Mouse (Mus musculus): ENCODE data around the gene Homer1. TPM values are rescaled to one million over a fixed set of nuclear protein-coding genes. Genes with fewer than 3 reads are reported as not detected.

The Homer1 gene
- total RNA-seq (2018; cell fraction: chromatin; rRNA removed) = 100 to 1,000 TPM in 1 of 26 experiments, 10 to 100 TPM in 25; 25.0 to 131 (median 43.3) TPM
- 10 to 100 TPM; 12.1 to 34.1 (median 18.3) TPM for total RNA-seq (2018; cell fraction: cytosol; rRNA removed)
- 100 to 1,000 TPM in 2 of 26 experiments, 10 to 100 TPM in 24; 28.3 to 136 (median 54.1) TPM for total RNA-seq (2018; cell fraction: nucleus; rRNA removed)
- 11.4 to 12.6 TPM (median 11.4 TPM) in 3 replicates for polyA plus RNA-seq (2018)

DNA sequence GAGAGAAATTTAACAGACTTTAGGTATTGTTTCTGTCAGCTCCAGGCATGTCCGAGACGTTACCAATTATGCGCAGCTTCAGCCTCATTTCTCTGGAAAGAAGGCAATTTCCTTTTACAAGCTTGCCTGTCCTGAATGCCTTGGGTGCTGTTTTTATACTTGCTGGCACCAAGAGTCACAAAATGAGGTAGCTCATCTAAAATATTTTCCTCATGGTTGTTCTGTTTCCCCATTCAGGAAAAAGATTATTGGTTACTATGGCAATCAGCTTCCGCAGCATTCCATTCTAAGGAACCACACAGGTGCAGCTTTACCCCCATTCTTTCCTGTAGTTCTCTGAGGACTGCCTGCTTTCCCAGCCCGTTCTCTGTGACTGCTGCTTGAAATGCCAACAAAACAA, at the start of gene Homer1:
Homer1 (plus strand) TSS at position 320 of the 400 bp plus-strand sequence.
- H3K27ac ChIP-seq = peak within 1 kb of the TSS; percentile 72
- WGBS (ENCODE audit: missing documents) = 97% methylated on average over 5 of the region's 5 CpGs
- peaks cover 4% of the 10 kb centered on the region; the same call in 1 of the 2 replicates for H3K79me2 ChIP-seq (ENCODE audit: inconsistent target)
- peak within 1 kb of the TSS; percentile 22; the same call in 1 of the 2 replicates for H3K4me3 ChIP-seq (ENCODE audit: inconsistent target)
- no peaks in the 10 kb centered on the region for H3K36me3 ChIP-seq (ENCODE audit: inconsistent target)

DNA sequence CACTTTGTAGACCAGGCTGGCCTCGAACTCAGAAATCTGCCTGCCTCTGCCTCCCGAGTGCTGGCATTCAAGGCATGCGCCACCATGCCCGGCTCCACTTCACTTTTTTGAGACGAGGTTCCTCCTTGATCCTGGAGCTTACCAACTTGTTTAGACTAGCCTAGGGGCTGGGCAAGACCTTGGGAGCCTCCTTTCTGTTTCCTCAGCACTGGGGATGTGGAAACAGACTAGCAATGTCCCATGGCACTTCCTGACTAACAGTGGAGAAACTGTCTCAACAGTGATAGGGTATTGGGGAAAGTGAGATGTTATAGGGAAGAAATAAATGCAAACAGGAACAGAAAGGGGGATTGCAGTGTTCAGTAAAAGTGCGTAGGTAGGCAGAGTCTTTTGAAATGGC, 47.7 kb upstream of the Homer1 start:
- Histone ChIP-seq H3K27ac (no peak overlapping the region), H3K36me3 (ENCODE audit: inconsistent target) (no peaks in the 10 kb centered on the region), H3K4me3 (ENCODE audit: inconsistent target) (no peak overlapping the region), H3K79me2 (ENCODE audit: inconsistent target) (no peaks in the 10 kb centered on the region)
- 49% methylated on average over 6 of the region's 6 CpGs for WGBS (ENCODE audit: missing documents)

DNA sequence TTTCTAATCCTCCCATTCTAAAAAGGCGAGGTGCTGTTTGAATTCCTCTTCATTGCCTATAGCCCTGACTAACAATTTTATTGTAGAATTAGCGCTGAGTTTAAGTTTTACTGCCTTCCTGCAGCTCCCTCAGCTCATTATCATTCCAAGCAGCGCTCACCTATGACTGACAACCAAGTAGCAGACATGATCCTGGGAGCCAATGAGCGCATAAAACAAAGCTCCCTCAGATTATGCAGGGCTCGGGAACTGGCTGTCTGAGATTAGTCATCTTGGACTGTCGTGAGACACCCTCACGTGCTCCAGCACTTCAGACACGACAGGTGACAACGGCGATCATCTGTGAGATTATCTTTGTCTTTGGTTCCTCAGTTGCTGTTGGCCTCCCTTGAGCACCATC, 47.3 kb upstream of the Homer1 start:
- H3K4me3 ChIP-seq (ENCODE audit: inconsistent target) = no peak overlapping the region
- WGBS (ENCODE audit: missing documents) = 92% methylated on average over 10 of the region's 10 CpGs
- H3K36me3 ChIP-seq (ENCODE audit: inconsistent target) = no peaks in the 10 kb centered on the region
- H3K79me2 ChIP-seq (ENCODE audit: inconsistent target) = no peaks in the 10 kb centered on the region
- H3K27ac ChIP-seq = no peak overlapping the region

DNA sequence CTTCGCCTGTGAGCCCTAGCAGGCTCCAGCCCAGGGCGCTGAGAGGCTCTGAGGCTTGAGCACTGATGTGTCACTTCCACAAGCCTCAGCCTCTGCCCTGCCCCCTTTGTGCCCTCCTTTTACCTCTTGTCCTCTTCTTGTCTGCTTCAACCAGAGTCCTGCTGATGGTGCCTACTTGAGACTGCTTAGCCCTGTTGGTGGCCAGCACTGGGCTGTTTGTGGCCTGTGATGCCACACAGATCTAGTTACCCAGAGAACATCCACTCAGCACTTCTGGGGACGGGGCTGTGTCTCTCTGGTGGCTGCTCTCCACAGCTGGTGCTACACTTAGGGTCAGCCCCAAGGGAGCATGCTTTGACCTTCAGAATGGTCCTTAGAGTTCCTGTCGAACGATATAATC, 46.5 kb upstream of the Homer1 start:
- H3K36me3 ChIP-seq (ENCODE audit: inconsistent target) = no peaks in the 10 kb centered on the region
- no peaks in the 10 kb centered on the region for H3K79me2 ChIP-seq (ENCODE audit: inconsistent target)
- H3K27ac ChIP-seq = no peak overlapping the region
- H3K4me3 ChIP-seq (ENCODE audit: inconsistent target) = no peak overlapping the region
- WGBS (ENCODE audit: missing documents) = 88% methylated on average over 5 of the region's 5 CpGs

DNA sequence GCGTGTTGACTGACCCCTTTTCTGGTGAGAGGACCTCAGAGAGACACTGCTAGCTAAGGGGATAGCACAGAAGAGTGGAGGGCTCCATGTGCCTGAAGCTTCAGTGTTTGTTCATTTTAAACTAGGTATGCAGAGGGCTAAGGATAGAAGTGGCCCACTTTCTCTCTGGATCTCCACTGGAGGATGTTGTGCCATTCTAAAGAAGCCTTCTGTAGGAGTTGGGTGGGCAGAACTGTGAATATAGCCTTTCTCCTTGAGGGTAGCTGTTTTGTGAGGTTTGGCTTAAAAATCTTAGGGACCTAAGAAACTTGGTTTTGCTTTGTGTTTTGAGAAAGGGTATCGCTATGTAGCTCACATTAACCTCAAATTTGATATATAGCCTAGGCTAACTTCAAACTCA, 32.3 kb upstream of the Homer1 start:
- no peak overlapping the region for H3K4me3 ChIP-seq (ENCODE audit: inconsistent target)
- no peak overlapping the region for H3K27ac ChIP-seq
- WGBS (ENCODE audit: missing documents) = 96% methylated on average over 2 of the region's 2 CpGs
- H3K79me2 ChIP-seq (ENCODE audit: inconsistent target) = no peaks in the 10 kb centered on the region
- H3K36me3 ChIP-seq (ENCODE audit: inconsistent target) = no peaks in the 10 kb centered on the region

DNA sequence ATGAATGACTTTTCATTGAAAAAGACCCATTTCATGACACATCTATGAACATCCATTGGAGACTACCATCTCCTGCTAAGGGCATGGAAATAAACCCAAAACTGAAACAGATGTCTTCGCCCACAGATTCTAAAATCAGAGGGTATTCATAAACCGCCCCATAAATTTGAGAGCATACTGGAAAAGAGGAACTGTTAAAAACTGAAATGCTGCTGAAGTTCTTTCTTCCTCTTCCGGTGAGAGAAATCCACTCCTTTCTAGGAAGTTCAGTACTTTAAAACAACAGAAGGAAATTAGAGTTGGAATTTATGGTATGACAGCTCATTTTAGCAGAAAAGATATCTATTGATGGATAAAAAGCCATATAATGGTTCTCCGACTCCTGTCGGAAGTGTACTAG, 1.1 kb downstream of the Homer1 start:
- Histone ChIP-seq H3K79me2 (ENCODE audit: inconsistent target) (peaks cover 6% of the 10 kb centered on the region; the same call in 1 of the 2 replicates), H3K4me3 (ENCODE audit: inconsistent target) (peak overlapping the region; percentile 22), H3K27ac (peak overlapping the region; percentile 72), H3K36me3 (ENCODE audit: inconsistent target) (no peaks in the 10 kb centered on the region)
- 6% methylated on average over 5 of the region's 5 CpGs for WGBS (ENCODE audit: missing documents)

DNA sequence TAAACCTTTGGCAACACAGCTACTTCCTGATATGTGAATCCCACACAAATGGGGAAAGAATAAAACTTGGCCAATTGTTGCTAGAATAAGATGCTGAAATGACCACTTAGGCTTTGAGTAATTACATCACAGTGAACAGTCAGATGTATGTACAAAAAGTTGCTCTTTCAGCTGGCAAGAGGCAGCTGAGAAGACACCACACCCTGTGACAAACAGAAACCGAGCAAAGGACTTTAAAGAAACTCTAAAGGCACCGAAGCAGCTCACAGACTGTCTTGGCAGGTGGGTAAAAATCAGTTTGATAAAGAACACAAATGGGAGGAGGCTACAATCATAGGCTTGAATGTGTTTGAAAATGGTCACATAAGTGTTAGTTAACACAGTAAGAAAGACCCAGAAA, 1.6 kb downstream of the Homer1 start:
- WGBS (ENCODE audit: missing documents) = 21% methylated on average over 2 of the region's 2 CpGs
- Histone ChIP-seq H3K79me2 (ENCODE audit: inconsistent target) (peaks cover 11% of the 10 kb centered on the region; the same call in 1 of the 2 replicates), H3K27ac (peak overlapping the region; percentile 72), H3K4me3 (ENCODE audit: inconsistent target) (peak overlapping the region; percentile 22), H3K36me3 (ENCODE audit: inconsistent target) (no peaks in the 10 kb centered on the region)

DNA sequence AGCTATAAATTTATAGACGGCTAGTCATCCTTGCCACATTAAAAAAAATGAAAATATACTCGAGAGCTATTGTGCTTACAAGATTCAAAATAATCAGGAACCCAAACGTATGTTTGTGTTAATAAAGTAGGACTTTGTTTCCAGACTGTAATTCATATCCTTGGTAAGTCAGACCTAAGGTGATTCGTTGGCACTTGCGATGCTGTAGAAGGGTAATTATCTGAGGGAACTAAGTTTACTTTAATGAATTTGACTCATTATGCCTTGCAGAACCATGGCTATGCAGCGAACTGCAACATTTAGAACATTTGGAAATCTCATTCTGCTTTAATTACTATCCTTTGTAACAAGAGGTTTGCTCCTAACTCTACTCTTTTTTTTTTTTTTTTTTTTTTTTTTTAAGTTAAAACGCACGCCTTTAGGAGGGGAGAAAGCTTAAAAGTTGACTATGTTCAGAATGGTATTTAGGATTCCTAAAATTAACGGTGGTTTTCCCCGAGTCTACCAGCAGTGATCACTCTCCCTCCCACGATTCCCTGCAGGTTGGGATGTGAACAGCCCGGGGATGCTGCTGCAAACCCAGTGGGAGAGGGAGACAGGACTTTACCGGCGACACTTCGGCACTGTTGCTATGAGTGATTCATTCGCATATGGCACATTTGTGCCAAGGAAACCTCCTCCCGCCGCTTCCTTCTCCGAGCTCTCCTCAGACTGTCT, 3.6 kb downstream of the Homer1 start:
- no peaks in the 10 kb centered on the region for H3K36me3 ChIP-seq (ENCODE audit: inconsistent target)
- peaks cover 24% of the 10 kb centered on the region; the same call in 1 of the 2 replicates for H3K79me2 ChIP-seq (ENCODE audit: inconsistent target)
- H3K27ac ChIP-seq = peak overlapping the region; percentile 69
- peak overlapping the region; percentile 74 for H3K4me3 ChIP-seq (ENCODE audit: inconsistent target)
- 21% methylated on average over 19 of the region's 19 CpGs for WGBS (ENCODE audit: missing documents)

DNA sequence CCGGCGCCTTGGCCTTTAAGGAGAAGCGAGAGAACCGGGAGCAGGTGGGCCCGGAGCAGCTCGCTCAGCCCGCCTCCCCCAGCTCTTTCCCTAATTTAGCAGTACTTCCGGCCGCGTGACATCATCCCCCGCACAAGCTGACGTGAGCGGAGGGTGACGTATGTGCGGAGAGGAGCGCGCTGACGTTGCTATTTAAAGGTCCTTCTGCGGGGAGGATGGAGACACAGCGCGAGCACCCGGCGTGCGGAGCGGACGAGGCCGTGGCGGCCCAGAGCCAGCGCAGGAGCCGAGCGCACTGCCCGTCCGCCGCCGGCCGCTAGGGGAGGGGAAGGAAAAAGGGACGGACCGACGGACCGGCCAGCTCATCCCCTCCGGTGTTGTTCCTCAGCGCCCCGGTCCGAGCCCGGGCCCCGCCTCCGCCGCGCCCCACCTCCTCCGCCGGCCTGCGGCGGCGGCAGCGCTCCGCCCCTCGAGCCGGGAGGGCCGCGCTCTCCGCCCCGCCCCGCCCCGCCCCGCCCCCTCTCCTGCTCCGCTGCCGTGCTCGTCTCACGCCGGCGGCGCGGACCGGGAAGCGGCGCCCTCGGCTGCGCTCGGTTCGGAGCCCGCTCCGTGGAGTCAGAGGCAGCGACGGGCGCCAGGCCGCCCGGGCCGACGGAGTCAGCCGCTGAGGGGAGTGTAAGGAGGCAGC, 4.3 kb downstream of the Homer1 start:
- Histone ChIP-seq H3K36me3 (ENCODE audit: inconsistent target) (no peaks in the 10 kb centered on the region), H3K27ac (peak overlapping the region; percentile 69)
- WGBS (ENCODE audit: missing documents) = 1% methylated on average over 53 of the region's 90 CpGs

DNA sequence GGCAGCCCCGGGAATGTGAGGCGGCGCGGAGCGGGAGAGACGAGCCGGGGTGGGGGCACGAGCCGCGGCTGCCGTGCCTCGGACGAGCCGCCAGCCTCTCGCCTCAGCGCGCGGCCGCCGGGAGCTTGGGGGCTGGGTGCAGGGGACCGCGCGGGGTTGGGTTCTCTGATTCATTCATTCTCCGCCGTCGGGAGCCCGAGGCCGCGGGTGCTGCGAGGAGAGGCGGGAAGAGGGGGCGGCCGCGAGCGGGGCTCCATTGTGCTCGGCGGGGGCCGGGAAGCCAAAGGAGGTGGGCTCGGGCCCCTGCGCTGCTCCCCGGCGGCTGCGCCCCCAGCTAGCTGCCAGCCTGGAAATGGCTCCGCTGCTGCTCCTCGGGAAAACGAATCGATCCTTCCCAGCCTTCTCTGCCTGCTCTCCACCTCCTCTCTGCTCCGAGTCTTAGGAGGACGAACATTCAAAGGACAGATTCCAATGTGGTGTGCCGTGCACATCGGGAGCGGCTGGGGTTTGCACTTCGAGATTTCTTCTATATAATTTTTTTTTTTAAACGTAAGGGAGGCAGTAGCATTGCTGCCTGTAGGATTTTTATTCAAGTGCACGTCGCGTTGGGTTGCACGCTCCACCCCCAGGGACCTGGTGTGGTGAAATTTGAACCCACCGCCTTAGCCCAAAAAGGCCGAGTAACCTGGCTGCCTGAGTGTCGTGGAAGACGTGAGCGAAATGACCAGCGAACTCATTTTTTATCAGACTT, 5.0 kb downstream of the Homer1 start:
- Histone ChIP-seq H3K27ac (no peak overlapping the region), H3K4me3 (ENCODE audit: inconsistent target) (peak overlapping the region; percentile 62), H3K36me3 (ENCODE audit: inconsistent target) (no peaks in the 10 kb centered on the region), H3K79me2 (ENCODE audit: inconsistent target) (peaks cover 24% of the 10 kb centered on the region; the same call in 1 of the 2 replicates)
- WGBS (ENCODE audit: missing documents) = 1% methylated on average over 55 of the region's 64 CpGs

More for the DNA sequence above, 4.3 kb downstream of the Homer1 start:
- H3K4me3 ChIP-seq (ENCODE audit: inconsistent target) = peak overlapping the region; percentile 74
- H3K79me2 ChIP-seq (ENCODE audit: inconsistent target) = peaks cover 24% of the 10 kb centered on the region; the same call in 1 of the 2 replicates

DNA sequence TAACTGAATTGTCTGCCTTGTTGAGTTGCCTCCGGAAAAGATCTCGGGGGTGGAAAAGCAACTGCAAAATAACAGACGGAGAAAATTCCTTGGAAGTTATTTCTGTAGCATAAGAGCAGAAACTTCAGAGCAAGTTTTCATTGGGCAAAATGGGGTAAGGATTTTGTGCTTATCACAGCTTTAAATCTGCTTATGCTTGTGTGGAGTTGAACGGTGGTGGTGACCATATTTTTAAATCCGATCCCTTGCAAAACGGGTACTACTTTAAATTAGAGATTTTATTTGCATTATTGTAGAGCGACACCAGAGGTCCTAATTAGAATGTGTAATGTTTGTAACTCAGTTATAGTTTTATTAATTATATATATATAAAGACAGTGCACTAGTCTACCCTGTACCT, 5.7 kb downstream of the Homer1 start:
- 32% methylated on average over 7 of the region's 7 CpGs for WGBS (ENCODE audit: missing documents)

DNA sequence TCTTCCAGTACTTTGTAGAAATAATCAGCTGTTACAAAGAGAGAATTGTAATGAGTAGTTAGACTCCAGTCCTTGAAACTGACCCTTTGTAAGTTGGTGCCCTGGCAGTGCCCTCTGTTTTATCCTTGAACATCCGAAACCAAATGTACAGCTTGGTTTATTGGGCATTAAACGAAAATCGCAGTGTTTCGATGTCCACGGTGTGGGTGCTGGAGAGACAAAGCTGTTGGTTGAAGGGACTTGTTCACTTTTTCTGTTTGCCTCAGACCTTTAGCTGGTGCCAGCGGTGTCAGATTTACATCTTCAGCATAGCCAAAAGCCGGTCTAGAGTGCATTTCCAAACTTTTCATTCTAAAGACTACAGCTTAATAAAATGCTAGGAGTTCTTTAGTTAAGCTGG, 6.2 kb downstream of the Homer1 start:
- peak overlapping the region; percentile 62; the same call in 1 of the 2 replicates for H3K4me3 ChIP-seq (ENCODE audit: inconsistent target)
- H3K79me2 ChIP-seq (ENCODE audit: inconsistent target) = peaks cover 24% of the 10 kb centered on the region; the same call in 1 of the 2 replicates
- H3K27ac ChIP-seq = no peak overlapping the region
- WGBS (ENCODE audit: missing documents) = 89% methylated on average over 7 of the region's 7 CpGs
- H3K36me3 ChIP-seq (ENCODE audit: inconsistent target) = no peaks in the 10 kb centered on the region

More for the DNA sequence above, 5.7 kb downstream of the Homer1 start:
- peaks cover 24% of the 10 kb centered on the region; the same call in 1 of the 2 replicates for H3K79me2 ChIP-seq (ENCODE audit: inconsistent target)
- H3K4me3 ChIP-seq (ENCODE audit: inconsistent target) = peak overlapping the region; percentile 62
- no peak overlapping the region for H3K27ac ChIP-seq
- no peaks in the 10 kb centered on the region for H3K36me3 ChIP-seq (ENCODE audit: inconsistent target)

DNA sequence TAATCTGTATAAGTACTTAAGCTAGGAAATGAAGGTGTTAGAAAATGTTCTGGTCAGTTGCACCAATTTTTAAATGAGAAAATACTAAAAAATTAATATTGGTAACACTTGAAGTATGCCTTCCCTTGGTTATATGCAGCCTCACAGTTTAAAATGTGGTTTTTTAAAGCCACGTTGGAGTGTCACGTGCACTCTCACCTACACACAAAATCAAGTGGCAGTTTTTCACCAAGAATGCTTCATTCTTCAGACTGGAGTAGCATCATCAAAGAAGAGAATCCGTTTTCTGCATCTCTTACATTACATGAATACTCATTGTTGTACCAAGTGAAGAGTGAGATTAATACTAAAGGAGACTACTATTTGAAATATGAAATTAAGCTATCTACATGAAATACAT, 7.1 kb downstream of the Homer1 start:
- Histone ChIP-seq H3K27ac (no peak overlapping the region), H3K36me3 (ENCODE audit: inconsistent target) (no peaks in the 10 kb centered on the region), H3K4me3 (ENCODE audit: inconsistent target) (no peak overlapping the region), H3K79me2 (ENCODE audit: inconsistent target) (peaks cover 24% of the 10 kb centered on the region; the same call in 1 of the 2 replicates)
- 96% methylated on average over 3 of the region's 3 CpGs for WGBS (ENCODE audit: missing documents)

DNA sequence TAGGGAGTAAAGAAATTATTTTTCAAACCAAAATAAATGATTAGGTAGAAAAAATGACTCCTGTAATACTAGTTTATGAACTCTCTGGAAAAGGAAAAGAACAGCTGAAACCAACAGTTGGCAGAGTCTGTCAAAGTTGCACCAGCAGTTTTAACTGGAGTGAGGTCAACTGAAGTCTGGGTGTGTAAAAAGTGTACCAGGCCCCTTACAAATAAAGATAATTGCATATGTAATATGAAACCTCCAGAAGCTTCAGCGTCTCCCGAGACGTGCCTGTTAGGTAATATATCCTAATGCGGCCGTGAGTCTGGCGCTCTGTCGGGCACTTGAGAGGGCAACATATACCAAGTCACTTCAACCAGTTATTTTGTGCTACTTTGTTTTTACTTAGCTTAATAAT, 8.3 kb downstream of the Homer1 start:
- peaks cover 22% of the 10 kb centered on the region; the same call in 1 of the 2 replicates for H3K79me2 ChIP-seq (ENCODE audit: inconsistent target)
- no peak overlapping the region for H3K27ac ChIP-seq
- 86% methylated on average over 7 of the region's 7 CpGs for WGBS (ENCODE audit: missing documents)
- H3K36me3 ChIP-seq (ENCODE audit: inconsistent target) = no peaks in the 10 kb centered on the region
- no peak overlapping the region for H3K4me3 ChIP-seq (ENCODE audit: inconsistent target)
